Mouse (Mus musculus) myocyte (in vitro differentiated cells): ENCODE data around the gene Galnt15.

Experiments
- CEBPB ChIP-seq: IDR thresholded peaks from 2 replicates; pipeline ENCODE4 v1.6.1; 2011; ENCODE audit warnings: mild to moderate bottlenecking, moderate library complexity; ENCODE audit not compliant: poor library complexity, insufficient read depth, severe bottlenecking
- E2F4 ChIP-seq: IDR thresholded peaks from one replicate; pipeline ENCODE4 v1.6.1; 2011; ENCODE audit warnings: mild to moderate bottlenecking, control low read depth, moderate library complexity; ENCODE audit not compliant: insufficient read depth
- MAX ChIP-seq: IDR thresholded peaks from one replicate; pipeline ENCODE4 v1.6.1; 2011; ENCODE audit warnings: low read depth, mild to moderate bottlenecking, control low read depth
- MYOD1 ChIP-seq, 3 experiments: IDR thresholded peaks; one replicate each; pipeline ENCODE4 v1.6.1; 2011; ENCODE audit warnings: control low read depth in 2 of 3, low read depth in 2 of 3, mild to moderate bottlenecking in 2 of 3, moderate library complexity in 1 of 3; ENCODE audit not compliant: insufficient read length in 2 of 3, control insufficient read depth in 1 of 3
- MYOG ChIP-seq, 3 experiments: IDR thresholded peaks; one replicate each; pipeline ENCODE4 v1.6.1; 2011; ENCODE audit warnings: control low read depth in 2 of 3, low read depth in 2 of 3, mild to moderate bottlenecking in 2 of 3; ENCODE audit not compliant: insufficient read length in 2 of 3, control insufficient read depth in 1 of 3, insufficient read depth in 1 of 3
- POLR2A ChIP-seq: IDR thresholded peaks from one replicate; pipeline ENCODE4 v1.6.1; 2011; ENCODE audit warnings: low read depth, mild to moderate bottlenecking, control low read depth, moderate library complexity; ENCODE audit not compliant: insufficient read length
- POLR2AphosphoS2 ChIP-seq: IDR thresholded peaks from one replicate; pipeline ENCODE4 v1.6.1; 2011; ENCODE audit warnings: low read depth, control low read depth; ENCODE audit not compliant: insufficient read length
- REST ChIP-seq: IDR thresholded peaks from one replicate; pipeline ENCODE4 v1.6.1; 2011; ENCODE audit warnings: mild to moderate bottlenecking, control low read depth, moderate library complexity; ENCODE audit not compliant: insufficient read depth, insufficient read length
- SRF ChIP-seq: IDR thresholded peaks from one replicate; pipeline ENCODE4 v1.6.1; 2011; ENCODE audit warnings: low read depth; ENCODE audit not compliant: control insufficient read depth, insufficient read length
- TCF12 ChIP-seq: IDR thresholded peaks from one replicate; pipeline ENCODE4 v1.6.1; 2011; ENCODE audit warnings: mild to moderate bottlenecking, control low read depth; ENCODE audit not compliant: poor library complexity, insufficient read depth, severe bottlenecking
- USF1 ChIP-seq: IDR thresholded peaks from one replicate; pipeline ENCODE4 v1.6.1; 2011; ENCODE audit warnings: low read depth, mild to moderate bottlenecking, control low read depth, moderate library complexity

GRCm38 (mm10) chr14:31994021-31994420, 34.8 kb upstream of the Galnt15 start:
- TF ChIP-seq MYOG (IDR thresholded peaks at IDR 0.05; ENCODE audit: control insufficient read depth in 1 of 3, insufficient read depth in 1 of 3, insufficient read length in 2 of 3, low read depth in 2 of 3) (no peak), POLR2A (no peak), TCF12 (no peak), POLR2AphosphoS2 (no peak), MAX (no peak), USF1 (no peak), REST (no peak), E2F4 (no peak), MYOD1 (IDR thresholded peaks at IDR 0.05; ENCODE audit: control insufficient read depth in 1 of 3, insufficient read length in 2 of 3, low read depth in 2 of 3) (no peak), SRF (no peak), CEBPB (no peak)
